Mouse (Mus musculus) thymus, adult 2 months (tissue): ENCODE measurements around the gene H6pd.

Source experiments
- CTCF ChIP-seq: fragments of 200-500 bp; IDR thresholded peaks from 2 replicates; pipeline ENCODE4 v1.5.1; 2012; ENCODE audit warnings: mild to moderate bottlenecking, control low read depth, low read length, moderate library complexity, borderline replicate concordance; ENCODE audit not compliant: control insufficient read depth, poor library complexity, insufficient read depth; ENCODE audit errors: extremely low read depth
- POLR2A ChIP-seq: fragments of 200-500 bp; IDR thresholded peaks from 2 replicates; pipeline ENCODE4 v1.6.1; 2012; ENCODE audit warnings: mild to moderate bottlenecking, low read length, control low read depth, moderate library complexity; ENCODE audit not compliant: control insufficient read depth, poor library complexity, insufficient read depth; ENCODE audit errors: extremely low read depth

DNA sequence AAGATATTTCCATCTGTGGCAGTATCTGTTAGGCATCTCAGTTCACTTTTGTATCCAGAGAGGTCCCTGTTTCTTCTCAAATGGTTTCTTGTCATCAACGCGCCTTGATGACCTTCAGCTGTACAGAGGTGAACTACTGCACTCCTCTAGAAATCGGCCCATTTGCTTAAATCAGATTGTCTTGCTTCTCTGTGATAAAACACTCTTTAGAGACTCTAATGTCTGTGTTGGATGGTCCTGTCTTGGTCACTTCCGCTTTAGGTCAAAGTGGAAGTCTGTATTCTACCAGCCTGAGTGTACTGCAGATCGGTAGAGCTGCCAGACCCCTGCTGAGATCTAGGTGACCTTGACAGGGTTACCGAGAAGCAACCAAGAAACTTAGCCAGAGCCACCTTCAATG is 27.3 kb upstream of the H6pd start:
- no peak for TF ChIP-seq CTCF
- TF ChIP-seq POLR2A = no peak
